Mouse (Mus musculus): Measurements from ENCODE around the gene Plekhb1.

GRCm38 (mm10) chr7:100622277-100622676 lies 39.9 kb downstream of the Plekhb1 start:
- TF ChIP-seq CHD2 (IDR thresholded peaks at IDR 0.05; ENCODE audit: low read depth, low read length): no peak
- TF ChIP-seq MAFK (IDR thresholded peaks at IDR 0.05; ENCODE audit: insufficient read depth, low read depth, low read length): no peak
- TF ChIP-seq HCFC1 (IDR thresholded peaks at IDR 0.05; ENCODE audit: borderline replicate concordance, insufficient read depth, low read length): no peak
